Mouse (Mus musculus) splenic B cell, adult 2 months (primary cell): Measurements from ENCODE around the gene Ccdc15.

Experiments
- DNase-seq: peaks from one replicate; pipeline ENCODE4 v3.0.0-alpha.2; 2011; ENCODE audit warnings: low read depth, low spot score
- H3K27me3 ChIP-seq: 2 replicates; pipeline ENCODE4 v1.6.1; 2012; ENCODE audit warnings: mild to moderate bottlenecking, low read length, moderate library complexity, mixed read lengths; ENCODE audit not compliant: control insufficient read depth, poor library complexity, insufficient read depth, severe bottlenecking
- H3K36me3 ChIP-seq: 2 replicates; pipeline ENCODE4 v1.6.1; 2012; ENCODE audit warnings: mild to moderate bottlenecking, low read length, moderate library complexity, mixed read lengths; ENCODE audit not compliant: control insufficient read depth, poor library complexity, insufficient read depth, severe bottlenecking

Ccdc15 gene

DNA sequence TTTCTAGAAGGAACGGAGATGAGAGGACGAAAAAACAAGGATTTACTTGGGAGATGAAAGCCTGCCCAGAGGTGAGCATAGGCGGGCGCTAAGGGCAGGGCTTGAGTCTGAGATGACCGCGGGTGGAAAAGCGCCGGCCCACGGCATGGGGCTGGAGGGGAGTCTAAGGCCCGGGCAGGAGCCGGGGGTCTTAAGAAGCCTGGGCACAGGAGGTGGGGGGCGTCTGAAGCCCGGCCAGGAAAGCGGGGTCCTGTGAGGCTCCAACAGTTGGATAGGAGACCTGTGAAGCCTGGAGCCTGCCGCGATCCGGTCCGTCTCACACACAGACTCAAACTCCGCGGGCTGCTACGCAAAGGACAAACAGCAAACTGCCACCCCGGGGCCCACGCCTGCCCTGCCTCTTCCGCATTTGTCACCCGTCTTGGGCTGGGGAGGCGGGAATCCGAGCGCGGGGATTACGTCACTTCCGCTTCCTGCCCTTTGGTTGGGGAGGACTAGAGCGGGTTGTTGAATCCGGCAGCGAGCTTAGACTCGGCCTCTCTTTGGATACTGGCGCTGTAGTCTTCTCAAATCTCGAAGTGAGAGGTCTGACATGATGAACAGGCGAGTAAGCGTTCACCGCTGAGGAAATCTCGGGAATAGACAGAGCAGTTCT is at the start of gene Ccdc15:
Gene Ccdc15 (minus strand): TSS at position 445 of the 655 bp plus-strand sequence.
- Histone ChIP-seq H3K27me3 (no peaks in the 10 kb centered on the region), H3K36me3 (no peaks in the 10 kb centered on the region)
- DNase-seq, result peak; percentile 98

DNA sequence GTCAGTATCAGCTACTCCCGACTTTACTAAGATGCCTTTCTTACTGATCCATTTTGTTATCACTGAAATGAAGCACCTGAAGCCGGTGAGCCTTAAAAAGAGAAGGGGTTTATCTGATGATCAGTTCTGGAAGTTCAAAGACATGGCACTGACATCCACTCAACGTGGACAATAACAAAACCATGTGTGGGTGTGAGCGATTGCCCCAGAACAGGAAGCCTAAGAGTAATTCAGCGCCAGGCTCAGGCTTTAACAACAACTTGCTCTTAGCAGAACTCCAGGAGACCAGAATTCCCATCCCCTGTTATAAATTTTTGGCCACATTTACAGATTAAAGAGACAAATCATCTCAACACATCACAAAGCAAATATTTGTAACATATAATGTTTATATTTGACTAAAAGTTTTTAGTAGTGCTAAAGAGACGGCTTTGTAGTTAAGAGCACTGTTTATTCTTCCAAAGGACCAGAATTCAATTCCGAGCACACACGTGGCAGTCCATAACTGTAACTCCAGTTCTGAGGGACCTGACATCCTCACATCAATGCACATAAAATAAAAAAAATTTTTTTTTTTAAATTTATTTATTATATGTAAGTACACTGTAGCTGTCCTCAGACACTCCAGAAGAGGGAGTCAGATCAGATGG is 45.4 kb upstream of the Ccdc15 start:
- Histone ChIP-seq H3K36me3 (no peaks in the 10 kb centered on the region), H3K27me3 (no peaks in the 10 kb centered on the region)
- no peak for DNase-seq

DNA sequence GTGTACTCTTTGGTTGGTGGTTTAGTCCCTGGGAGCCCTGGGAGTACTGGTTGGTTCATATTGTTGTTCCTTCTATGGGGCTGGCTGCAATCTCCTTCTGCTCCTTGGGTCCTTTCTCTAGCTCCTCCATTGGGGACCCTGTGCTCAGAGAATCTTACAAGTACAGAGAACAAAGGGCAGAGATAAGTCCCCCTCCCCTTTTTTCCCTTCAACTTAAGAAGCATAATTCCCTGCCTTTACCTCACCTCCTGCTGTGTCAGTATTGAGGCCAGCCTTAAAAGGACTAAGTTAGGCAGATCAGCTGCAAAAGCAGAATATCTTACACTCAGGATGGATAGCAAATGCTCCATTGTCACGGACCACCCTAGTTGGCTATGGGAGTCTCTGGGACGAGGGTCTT is 43.8 kb upstream of the Ccdc15 start:
- Histone ChIP-seq H3K27me3 (no peaks in the 10 kb centered on the region), H3K36me3 (no peaks in the 10 kb centered on the region)
- no peak for DNase-seq

DNA sequence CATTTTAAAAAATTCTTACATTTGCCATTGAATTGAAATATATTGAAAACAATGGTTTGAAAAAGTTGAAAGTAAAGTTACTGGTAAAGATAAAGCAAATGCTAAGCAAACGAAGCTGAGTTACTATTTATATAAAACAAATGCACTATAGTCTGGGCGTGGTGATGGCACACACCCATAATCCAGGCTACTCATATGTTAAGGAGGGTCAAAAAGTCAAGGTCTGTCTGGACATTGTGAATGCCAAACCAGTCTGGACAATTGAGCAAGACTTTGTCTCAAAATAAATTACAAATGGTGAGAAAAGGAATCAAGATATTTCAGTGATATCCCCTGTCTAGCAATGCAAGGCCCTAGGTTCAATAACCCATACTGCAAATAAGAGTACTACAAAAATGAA is 42.7 kb upstream of the Ccdc15 start:
- H3K36me3 ChIP-seq, result no peaks in the 10 kb centered on the region
- no peak for DNase-seq
- no peaks in the 10 kb centered on the region for H3K27me3 ChIP-seq

DNA sequence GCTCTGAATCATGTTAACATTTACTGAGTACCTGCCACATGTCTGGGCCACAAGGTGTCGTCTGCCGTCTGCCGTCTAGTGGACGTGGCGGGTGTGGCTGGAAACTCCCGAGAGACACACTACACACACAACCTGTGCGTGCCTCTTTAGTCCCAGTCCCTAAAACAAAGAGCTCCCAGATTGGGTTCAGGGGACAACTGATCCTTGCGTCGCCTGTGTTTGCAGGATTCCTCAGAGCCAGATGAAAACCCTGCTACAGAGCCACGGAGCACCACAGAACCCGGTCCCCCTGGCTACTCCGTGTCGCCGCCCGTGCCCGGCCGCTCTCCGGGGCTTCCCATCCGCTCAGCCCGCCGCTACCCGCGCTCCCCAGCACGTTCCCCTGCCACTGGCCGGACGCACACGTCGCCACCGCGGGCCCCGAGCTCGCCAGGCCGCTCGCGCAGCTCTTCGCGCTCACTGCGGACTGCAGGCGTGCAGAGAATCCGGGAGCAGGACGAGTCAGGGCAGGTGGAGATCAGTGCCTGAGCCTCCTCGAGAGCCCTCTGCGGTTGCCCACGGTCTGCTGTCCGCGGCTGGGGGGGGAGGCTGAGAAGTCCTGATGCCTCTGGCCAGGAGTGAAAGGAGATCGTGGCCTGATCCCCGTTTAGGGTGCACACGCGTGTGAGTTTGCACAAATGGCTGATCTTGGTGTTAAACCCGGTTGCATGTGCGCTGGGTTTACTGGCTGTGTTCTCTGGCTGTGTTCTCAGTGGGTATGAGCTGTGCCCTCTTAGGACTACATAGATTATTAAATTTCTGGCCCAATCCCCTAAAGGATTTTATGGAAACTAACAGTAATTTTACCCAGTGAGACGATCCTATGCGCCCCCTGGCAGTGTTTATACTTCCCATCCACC is 36.3 kb upstream of the Ccdc15 start:
- Histone ChIP-seq H3K36me3 (no peaks in the 10 kb centered on the region), H3K27me3 (no peaks in the 10 kb centered on the region; the same call in 1 of the 2 replicates)
- DNase-seq, result peak; percentile 17

DNA sequence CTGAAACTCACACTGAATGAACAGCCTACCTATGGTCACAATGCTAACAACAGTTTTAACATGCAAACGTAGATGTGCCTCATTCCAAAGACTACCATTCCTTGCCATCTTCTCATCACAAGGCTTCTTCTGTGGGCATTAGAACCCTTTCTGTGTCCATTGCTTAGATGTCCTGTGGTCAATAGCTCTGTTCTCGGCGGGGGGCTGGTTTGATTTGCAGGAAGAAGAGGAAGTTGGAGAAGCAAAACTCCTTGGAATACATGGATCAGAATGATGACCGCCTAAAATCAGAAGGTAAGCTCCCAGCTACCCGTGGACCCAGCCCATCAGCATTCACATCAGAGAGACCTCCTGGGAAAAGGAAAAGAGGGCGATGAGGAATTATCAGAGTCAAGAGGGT is 34.9 kb upstream of the Ccdc15 start:
- Histone ChIP-seq H3K27me3 (no peaks in the 10 kb centered on the region; the same call in 1 of the 2 replicates), H3K36me3 (no peaks in the 10 kb centered on the region)
- no peak for DNase-seq

DNA sequence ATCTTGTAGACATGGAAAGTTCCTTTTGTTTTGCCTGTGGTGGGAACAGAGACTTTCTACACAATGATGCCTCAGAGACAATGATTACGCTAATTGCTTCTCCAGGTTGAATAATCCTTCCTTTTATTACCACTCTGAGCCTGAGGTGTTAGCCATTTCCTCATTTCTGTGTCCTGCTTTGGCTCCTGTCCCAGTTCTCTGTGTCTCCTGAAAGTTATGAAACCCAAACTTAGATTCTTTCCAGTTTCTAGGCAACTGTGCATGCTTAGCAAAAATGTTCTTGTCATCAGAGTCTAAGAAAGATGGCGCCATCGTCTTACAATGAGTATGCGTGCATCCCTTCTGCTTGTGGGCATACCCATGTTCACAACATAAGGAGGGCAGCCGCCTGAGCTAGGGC is 27.5 kb upstream of the Ccdc15 start:
- H3K36me3 ChIP-seq, result no peaks in the 10 kb centered on the region
- H3K27me3 ChIP-seq, result no peaks in the 10 kb centered on the region
- DNase-seq, result no peak

DNA sequence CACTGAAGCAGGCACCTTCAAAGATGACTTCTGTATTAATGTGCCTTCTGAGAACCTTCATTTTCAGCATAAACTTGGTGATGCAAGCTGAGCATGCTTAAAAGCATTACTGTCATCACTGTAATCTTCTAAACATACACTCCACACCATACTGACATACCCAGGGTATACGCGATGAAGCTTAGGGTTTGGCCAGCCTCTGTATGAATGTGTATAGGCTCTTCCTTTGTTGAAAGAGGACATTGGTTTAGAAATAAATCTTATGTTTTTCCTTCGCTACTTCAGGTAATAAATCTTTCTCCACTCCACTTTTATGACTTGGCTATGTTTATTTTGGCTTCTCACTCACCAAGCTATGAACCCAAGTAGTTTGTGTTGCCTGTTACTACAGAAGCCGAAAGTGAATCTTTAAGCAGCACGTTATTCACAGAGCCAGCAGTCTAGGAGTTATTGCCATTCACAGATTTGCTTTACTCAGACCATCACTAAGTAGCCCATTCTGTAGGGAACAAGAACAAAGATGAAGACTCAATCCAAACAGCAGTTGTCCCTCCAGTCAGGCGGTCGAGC is 23.1 kb upstream of the Ccdc15 start:
- no peak for DNase-seq
- H3K27me3 ChIP-seq, result no peaks in the 10 kb centered on the region
- no peaks in the 10 kb centered on the region for H3K36me3 ChIP-seq

DNA sequence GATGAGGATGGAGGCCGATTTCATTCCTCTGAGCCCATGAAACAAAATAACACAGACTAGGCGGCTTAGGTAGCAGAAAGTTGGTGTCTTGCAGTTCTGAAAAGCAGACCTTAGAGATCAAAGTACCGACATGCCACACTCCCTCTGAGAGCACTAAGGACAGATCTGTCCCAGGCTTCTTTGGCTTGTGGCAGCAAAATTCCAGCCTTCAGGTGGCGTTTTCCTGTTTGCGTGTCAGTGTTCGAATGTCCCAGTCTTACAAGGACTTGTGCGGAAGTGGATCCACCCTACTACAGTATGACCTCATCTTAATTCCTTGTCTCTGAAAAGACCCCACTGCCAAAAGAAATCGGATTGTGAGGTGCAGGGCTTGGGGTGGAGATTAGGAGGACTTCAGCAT is 20.6 kb upstream of the Ccdc15 start:
- no peaks in the 10 kb centered on the region for H3K36me3 ChIP-seq
- DNase-seq, result no peak
- no peaks in the 10 kb centered on the region for H3K27me3 ChIP-seq

DNA sequence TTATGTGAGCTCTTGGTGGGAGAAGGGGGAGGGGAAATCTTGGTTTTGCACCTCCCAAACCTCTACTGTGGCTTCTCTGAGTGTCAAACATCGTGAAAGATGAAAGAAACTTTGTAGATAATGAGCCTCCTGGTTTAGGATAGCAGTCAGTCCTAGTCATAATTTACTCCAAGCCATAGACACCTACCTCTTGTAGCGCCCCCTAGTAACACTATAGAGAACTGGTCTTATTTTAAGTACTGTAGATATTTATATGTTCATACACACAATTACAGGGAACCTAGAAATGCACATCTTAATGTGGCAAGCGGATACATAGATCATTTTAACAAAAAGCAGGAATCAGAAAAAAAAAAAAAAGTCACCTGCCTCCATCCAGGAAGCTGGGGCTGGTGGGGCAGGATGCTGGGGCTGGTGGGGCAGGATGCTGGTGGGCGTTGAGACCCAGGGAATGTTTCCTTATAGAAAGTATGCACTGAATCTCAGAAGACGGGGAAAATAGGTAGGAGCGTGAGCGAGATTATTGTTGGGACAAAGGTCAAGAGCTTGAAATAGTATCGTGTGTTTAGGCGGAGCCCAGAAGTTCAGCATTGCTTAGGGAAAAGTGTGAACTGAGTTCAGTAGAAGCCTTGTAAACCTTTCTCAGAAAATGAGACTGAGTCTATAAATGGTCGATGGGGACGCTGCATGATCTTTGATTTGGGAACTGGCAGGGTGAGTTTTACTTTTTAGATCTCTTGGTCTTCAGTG is 20.0 kb upstream of the Ccdc15 start:
- no peak for DNase-seq
- Histone ChIP-seq H3K27me3 (no peaks in the 10 kb centered on the region), H3K36me3 (no peaks in the 10 kb centered on the region)

DNA sequence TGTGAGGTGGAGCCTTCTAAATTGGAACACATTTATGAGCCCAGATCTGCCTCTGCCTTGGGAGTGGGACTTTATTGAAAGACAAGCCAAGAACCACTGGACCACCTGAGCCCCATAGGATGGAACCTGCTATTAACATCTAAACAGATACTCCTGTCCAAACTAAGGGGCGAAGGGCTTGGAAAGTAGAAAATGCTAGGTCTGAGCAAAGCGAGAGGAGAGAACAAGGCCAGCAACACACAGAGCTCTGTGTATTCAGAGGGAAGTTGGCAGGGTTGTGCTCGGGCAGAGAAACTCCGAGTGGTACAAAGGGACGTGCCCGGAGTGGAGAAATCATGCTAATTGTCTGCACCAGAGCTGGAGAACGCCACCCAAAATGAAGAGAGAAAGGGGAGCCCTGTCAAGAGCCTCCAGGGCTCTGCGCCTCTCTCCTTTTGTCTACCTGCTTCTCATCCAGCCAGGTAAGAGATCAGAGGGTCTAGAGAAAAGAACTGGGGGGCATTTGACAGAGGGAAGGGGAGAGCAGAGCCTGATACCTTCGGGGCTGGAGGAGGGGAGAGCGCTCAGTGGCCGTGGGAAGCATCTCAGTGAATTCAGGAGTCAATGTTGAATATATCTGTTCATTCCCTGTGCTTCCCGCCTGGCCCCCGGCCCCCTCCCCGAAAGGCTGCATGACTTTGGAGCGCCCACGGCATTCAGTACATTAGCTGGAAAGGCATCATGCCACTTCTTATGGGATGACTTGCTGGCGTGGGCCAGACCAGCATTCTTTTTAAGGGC is 19.3 kb upstream of the Ccdc15 start, which contains the start of gene Hepacam:
Gene Hepacam (plus strand): TSS at position 51 of the 780 bp plus-strand sequence.
- H3K36me3 ChIP-seq, result no peaks in the 10 kb centered on the region
- no peak for DNase-seq
- H3K27me3 ChIP-seq, result no peaks in the 10 kb centered on the region

DNA sequence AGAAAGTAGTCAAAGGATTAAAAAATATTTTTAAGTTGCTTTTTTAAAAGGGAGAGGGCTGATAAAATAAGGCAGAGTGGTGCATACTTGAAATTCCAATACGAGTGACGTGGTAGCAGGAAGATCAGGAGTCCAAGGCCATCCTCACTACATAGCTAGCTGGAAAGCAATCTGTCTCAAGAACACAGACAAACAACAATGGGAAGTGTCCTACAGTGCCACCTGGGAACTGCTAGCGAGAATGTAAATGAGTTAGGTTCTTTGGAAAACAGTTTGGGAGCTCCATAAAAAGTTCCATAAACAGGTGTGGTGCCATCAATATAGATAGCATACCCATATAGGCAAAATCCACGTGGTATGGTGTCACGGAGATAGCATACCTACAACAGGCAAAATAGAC is 17.5 kb upstream of the Ccdc15 start:
- no peaks in the 10 kb centered on the region for H3K27me3 ChIP-seq
- DNase-seq, result no peak
- H3K36me3 ChIP-seq, result no peaks in the 10 kb centered on the region

DNA sequence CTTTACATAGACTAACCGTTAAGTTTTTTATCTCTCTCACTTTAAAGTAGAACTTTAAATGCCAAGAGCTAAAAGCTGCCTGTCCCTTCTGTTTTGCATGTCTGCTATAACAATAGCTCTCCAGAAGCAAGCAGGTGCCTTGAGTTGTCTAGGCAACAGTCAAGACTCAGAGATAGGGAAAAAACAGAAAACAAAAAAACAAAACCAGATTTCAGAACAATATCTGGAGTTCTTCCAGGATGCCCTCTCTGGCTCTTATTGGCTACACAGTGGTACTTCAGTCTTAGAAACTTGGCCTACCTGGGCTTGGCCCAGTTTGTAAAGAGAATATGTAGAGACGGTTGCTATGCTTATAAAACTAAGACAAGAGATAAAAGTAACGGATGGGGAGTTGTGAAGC is 16.2 kb upstream of the Ccdc15 start:
- DNase-seq, result no peak

DNA sequence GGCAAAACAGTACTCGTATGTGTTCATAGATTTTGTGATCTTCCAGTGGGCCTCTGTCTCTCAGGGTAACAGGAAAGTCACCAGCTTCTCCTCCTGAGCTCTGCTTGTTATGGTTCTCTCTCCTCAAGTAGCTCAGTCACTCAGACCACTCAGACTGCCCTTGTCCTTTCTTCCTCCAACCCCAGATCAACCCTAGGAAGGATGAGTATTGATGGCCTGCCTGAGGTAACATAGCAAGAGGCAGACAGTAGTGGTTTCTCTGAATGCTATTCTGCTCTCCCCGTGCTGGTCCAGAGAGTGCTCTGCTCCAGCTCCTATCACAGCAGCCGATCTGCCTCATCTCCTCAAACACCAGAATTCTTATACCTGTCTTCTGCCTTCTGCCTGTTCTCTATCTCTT is 15.3 kb upstream of the Ccdc15 start:
- H3K36me3 ChIP-seq, result no peaks in the 10 kb centered on the region
- H3K27me3 ChIP-seq, result no peaks in the 10 kb centered on the region
- DNase-seq, result no peak

More for the DNA sequence above, 16.2 kb upstream of the Ccdc15 start:
- no peaks in the 10 kb centered on the region for H3K36me3 ChIP-seq
- H3K27me3 ChIP-seq, result no peaks in the 10 kb centered on the region
